ENCODE assay signal across 10 mouse cellular contexts in the genomic region with DNA sequence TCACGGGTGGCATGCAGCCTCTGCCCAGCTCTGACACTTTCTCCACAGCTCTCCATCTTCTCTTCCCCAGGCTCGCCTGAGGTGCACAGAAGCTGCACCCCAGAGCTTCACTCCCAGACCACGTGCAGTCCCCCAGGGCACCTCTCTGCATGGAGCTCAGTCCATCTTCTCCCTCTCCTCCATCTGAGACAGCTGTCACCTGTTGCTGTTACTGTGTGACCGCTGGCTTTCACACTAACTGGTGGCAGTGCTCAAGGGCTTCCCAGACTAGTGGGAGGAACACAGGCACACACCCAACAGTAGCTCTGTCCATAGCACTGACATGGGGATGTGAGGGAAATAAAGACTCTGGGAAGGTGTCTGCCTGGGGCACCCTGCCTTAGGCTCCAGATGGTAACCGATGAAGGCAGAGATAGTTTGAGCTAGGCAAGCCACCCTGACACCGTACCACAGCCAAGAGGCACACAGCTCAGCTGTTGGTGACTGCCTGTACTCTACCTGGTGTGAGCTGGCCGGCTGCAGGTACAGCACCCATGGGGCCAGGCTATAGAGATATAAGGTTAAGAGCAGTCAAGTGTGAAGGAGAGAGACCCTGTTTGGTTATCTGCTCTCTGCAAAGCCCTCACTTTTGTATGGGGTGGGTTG.
DNase-seq lines count a peak whose midpoint lies in the region; ATAC-seq lines count a peak whose summit lies in the region.
"Had no signal": no experiment of that assay in that cellular context is flagged by ENCODE, and none has a peak within 500 bp of the region (broad histone marks: within the 10 kb centered on the region; RNA-seq: fewer than 3 reads in every experiment).

No protein-coding gene starts in this region.

- WGBS in kidney, embryonic 14.5 days = 81% methylated on average over 7 of the region's 7 CpGs
- 80% methylated on average over 7 of the region's 7 CpGs for WGBS in limb, embryonic 10.5 days
- WGBS in forebrain, embryonic 15.5 days = 85% methylated on average over 7 of the region's 7 CpGs

- no peak for DNase-seq in kidney, adult 18-20 months
- DNase-seq in thymus, postnatal 4 days = peak; percentile 17
- no peak for DNase-seq in thymus, postnatal 14 days
- no peak for DNase-seq in limb, embryonic 10.5 days (ENCODE audit: low spot score)
- no peak for DNase-seq in adrenal gland, adult 2 months
- DNase-seq: cerebellum, adult 9-10 months had no signal

- no peaks in the 10 kb centered on the region for H3K27me3 ChIP-seq in kidney, embryonic 14.5 days (ENCODE audit: control insufficient read depth, insufficient read depth, low read length)
- no peaks in the 10 kb centered on the region for H3K27me3 ChIP-seq in limb, embryonic 10.5 days (ENCODE audit: low read depth, poor library complexity, severe bottlenecking)
- H3K27me3 ChIP-seq in forebrain, embryonic 15.5 days = no peaks in the 10 kb centered on the region
- H3K27me3 ChIP-seq: embryonic facial prominence, embryonic 12.5 days had no signal

- H3K27ac ChIP-seq in kidney, embryonic 14.5 days (ENCODE audit: low read depth, low read length) = peak overlapping the region; percentile 96; the same call in 1 of the 2 replicates
- peak overlapping the region; percentile 66 for H3K27ac ChIP-seq in limb, embryonic 10.5 days
- no peak overlapping the region for H3K27ac ChIP-seq in forebrain, embryonic 15.5 days (replicated peaks)

- no peak overlapping the region for H3K9ac ChIP-seq in kidney, embryonic 14.5 days (ENCODE audit: low read depth, low read length)
- no peak overlapping the region for H3K9ac ChIP-seq in forebrain, embryonic 15.5 days (replicated peaks)
- H3K9ac ChIP-seq: embryonic facial prominence, embryonic 12.5 days had no signal

- H3K4me3 ChIP-seq in kidney, embryonic 14.5 days (ENCODE audit: low read length) = no peak overlapping the region
- H3K4me3 ChIP-seq in limb, embryonic 10.5 days = no peak overlapping the region
- no peak overlapping the region for H3K4me3 ChIP-seq in forebrain, embryonic 15.5 days
- H3K4me3 ChIP-seq: embryonic facial prominence, embryonic 12.5 days had no signal

- H3K4me1 ChIP-seq in kidney, embryonic 14.5 days (ENCODE audit: control insufficient read depth, insufficient read depth, low read length) = peaks cover 24% of the 10 kb centered on the region
- peaks cover 50% of the 10 kb centered on the region for H3K4me1 ChIP-seq in limb, embryonic 10.5 days
- H3K4me1 ChIP-seq in forebrain, embryonic 15.5 days = peaks cover 8% of the 10 kb centered on the region; the same call in 1 of the 2 replicates

- no peak overlapping the region for H3K4me2 ChIP-seq in kidney, embryonic 14.5 days (replicated peaks; ENCODE audit: low read depth, low read length)
- no peak overlapping the region for H3K4me2 ChIP-seq in forebrain, embryonic 15.5 days (replicated peaks)
- H3K4me2 ChIP-seq: embryonic facial prominence, embryonic 12.5 days had no signal

- ATAC-seq in kidney, embryonic 14.5 days (ENCODE audit: low FRiP score, low TSS enrichment) = no peak
- ATAC-seq in forebrain, embryonic 15.5 days (replicated peaks) = no peak
- ATAC-seq: forebrain, embryonic 16.5 days had no signal

- H3K9me3 ChIP-seq in kidney, embryonic 14.5 days (ENCODE audit: control insufficient read depth, low read length) = no peaks in the 10 kb centered on the region
- H3K9me3 ChIP-seq in limb, embryonic 10.5 days (replicated peaks) = no peaks in the 10 kb centered on the region
- H3K9me3 ChIP-seq in forebrain, embryonic 15.5 days = no peaks in the 10 kb centered on the region
- H3K9me3 ChIP-seq: embryonic facial prominence, embryonic 12.5 days had no signal

- H3K36me3 ChIP-seq in kidney, embryonic 14.5 days (ENCODE audit: control insufficient read depth, insufficient read depth, low read length) = no peaks in the 10 kb centered on the region
- H3K36me3 ChIP-seq in limb, embryonic 10.5 days = no peaks in the 10 kb centered on the region
- H3K36me3 ChIP-seq in forebrain, embryonic 15.5 days = no peaks in the 10 kb centered on the region
- H3K36me3 ChIP-seq: embryonic facial prominence, embryonic 12.5 days had no signal
